Mouse (Mus musculus): ENCODE results near the gene Megf6. TPM values are rescaled to one million over a fixed set of nuclear protein-coding genes. Genes with fewer than 3 reads are reported as not detected.

Gene Megf6
- polyA plus RNA-seq, 1 experiment, result 19.0 TPM

DNA sequence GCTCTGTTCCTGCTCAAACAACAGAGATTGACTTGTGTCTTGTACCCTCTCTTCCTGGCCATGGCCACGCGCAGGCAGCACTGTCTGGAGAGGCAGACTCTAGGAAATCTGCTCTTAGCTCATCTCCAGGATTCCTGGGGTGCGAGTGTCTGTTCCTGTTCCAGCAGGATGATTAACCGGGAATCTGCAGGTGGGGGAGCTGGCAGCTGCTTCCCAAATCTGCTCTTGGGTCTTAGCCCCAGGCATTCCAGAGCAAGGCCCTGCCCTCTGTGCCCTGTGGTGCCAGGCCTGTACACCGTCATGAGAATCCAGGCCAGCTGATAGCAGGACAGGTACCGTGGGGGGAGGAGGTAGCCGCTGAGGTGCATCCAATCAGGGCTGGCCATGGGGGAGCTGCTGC, 34.0 kb downstream of the Megf6 start:
- Histone ChIP-seq H3K27ac (ENCODE audit: control insufficient read depth, insufficient read depth, low read length) (no peak overlapping the region), H3K4me3 (ENCODE audit: control insufficient read depth, insufficient read depth, low read length) (no peak overlapping the region), H3K27me3 (ENCODE audit: control insufficient read depth, insufficient read depth, low read length) (no peaks in the 10 kb centered on the region), H3K36me3 (ENCODE audit: control insufficient read depth, insufficient read depth, low read length) (no peaks in the 10 kb centered on the region), H3K4me1 (replicated peaks; ENCODE audit: control insufficient read depth, insufficient read depth, low read length) (no peaks in the 10 kb centered on the region)
- TF ChIP-seq CTCF (IDR thresholded peaks at IDR 0.05; ENCODE audit: borderline replicate concordance, control insufficient read depth, extremely low read depth, insufficient read depth, low read length, poor library complexity) (no peak), POLR2A (IDR thresholded peaks at IDR 0.05; ENCODE audit: control insufficient read depth, extremely low read depth, insufficient read depth, low read length, poor library complexity) (no peak)
- WGBS, result 90% methylated on average over 7 of the region's 7 CpGs
- DNase-seq, result no peak

GRCm38 (mm10) chr4:154205392-154205791, 34.9 kb downstream of the Megf6 start:
- WGBS, result 74% methylated on average over 5 of the region's 5 CpGs
- H3K36me3 ChIP-seq (ENCODE audit: control insufficient read depth, insufficient read depth, low read length), result no peaks in the 10 kb centered on the region
- no peak overlapping the region for H3K27ac ChIP-seq (ENCODE audit: control insufficient read depth, insufficient read depth, low read length)
- H3K4me3 ChIP-seq (ENCODE audit: control insufficient read depth, insufficient read depth, low read length), result no peak overlapping the region
- no peak for DNase-seq
- H3K27me3 ChIP-seq (ENCODE audit: control insufficient read depth, insufficient read depth, low read length), result no peaks in the 10 kb centered on the region
- no peaks in the 10 kb centered on the region for H3K4me1 ChIP-seq (replicated peaks; ENCODE audit: control insufficient read depth, insufficient read depth, low read length)
- TF ChIP-seq CTCF (IDR thresholded peaks at IDR 0.05; ENCODE audit: borderline replicate concordance, control insufficient read depth, extremely low read depth, insufficient read depth, low read length, poor library complexity) (no peak), POLR2A (IDR thresholded peaks at IDR 0.05; ENCODE audit: control insufficient read depth, extremely low read depth, insufficient read depth, low read length, poor library complexity) (no peak)

GRCm38 (mm10) chr4:154207261-154207660, 36.7 kb downstream of the Megf6 start:
- H3K4me3 ChIP-seq (ENCODE audit: control insufficient read depth, insufficient read depth, low read length), result no peak overlapping the region
- TF ChIP-seq POLR2A (IDR thresholded peaks at IDR 0.05; ENCODE audit: control insufficient read depth, extremely low read depth, insufficient read depth, low read length, poor library complexity) (no peak), CTCF (IDR thresholded peaks at IDR 0.05; ENCODE audit: borderline replicate concordance, control insufficient read depth, extremely low read depth, insufficient read depth, low read length, poor library complexity) (peak; percentile 48; the same call in 1 of the 2 replicates)
- no peak overlapping the region for H3K27ac ChIP-seq (ENCODE audit: control insufficient read depth, insufficient read depth, low read length)
- no peaks in the 10 kb centered on the region for H3K27me3 ChIP-seq (ENCODE audit: control insufficient read depth, insufficient read depth, low read length)
- WGBS, result 16% methylated on average over 5 of the region's 5 CpGs
- no peaks in the 10 kb centered on the region for H3K36me3 ChIP-seq (ENCODE audit: control insufficient read depth, insufficient read depth, low read length)
- peak; percentile 41 for DNase-seq
- no peaks in the 10 kb centered on the region for H3K4me1 ChIP-seq (replicated peaks; ENCODE audit: control insufficient read depth, insufficient read depth, low read length)

DNA sequence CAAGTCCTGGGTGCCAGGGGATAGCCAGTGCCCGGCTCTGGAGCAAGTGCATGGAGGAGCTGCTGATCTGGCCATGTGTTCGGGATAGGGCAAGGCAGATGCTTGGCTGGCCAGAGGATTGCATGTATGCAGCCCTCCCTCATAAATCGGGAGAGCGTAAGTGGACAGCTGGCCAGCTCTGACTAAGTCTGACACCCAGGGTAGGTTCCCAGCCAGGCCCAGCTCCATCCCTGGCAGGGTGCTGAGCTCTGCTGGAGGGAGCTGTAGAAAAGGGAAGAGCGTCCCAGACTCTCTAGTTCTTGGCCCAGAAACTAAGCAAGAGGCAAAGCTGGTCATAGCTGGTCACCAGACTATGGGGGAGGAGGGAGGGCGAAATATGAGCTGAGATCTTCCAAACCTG, 38.5 kb downstream of the Megf6 start:
- no peak for TF ChIP-seq CTCF (IDR thresholded peaks at IDR 0.05; ENCODE audit: borderline replicate concordance, control insufficient read depth, extremely low read depth, insufficient read depth, low read length, poor library complexity)
- TF ChIP-seq POLR2A (IDR thresholded peaks at IDR 0.05; ENCODE audit: control insufficient read depth, extremely low read depth, insufficient read depth, low read length, poor library complexity), result no peak
- Histone ChIP-seq H3K27ac (ENCODE audit: control insufficient read depth, insufficient read depth, low read length) (no peak overlapping the region), H3K27me3 (ENCODE audit: control insufficient read depth, insufficient read depth, low read length) (no peaks in the 10 kb centered on the region), H3K4me3 (ENCODE audit: control insufficient read depth, insufficient read depth, low read length) (no peak overlapping the region), H3K36me3 (ENCODE audit: control insufficient read depth, insufficient read depth, low read length) (no peaks in the 10 kb centered on the region), H3K4me1 (replicated peaks; ENCODE audit: control insufficient read depth, insufficient read depth, low read length) (no peaks in the 10 kb centered on the region)
- DNase-seq, result no peak
- 81% methylated on average over 6 of the region's 6 CpGs for WGBS

DNA sequence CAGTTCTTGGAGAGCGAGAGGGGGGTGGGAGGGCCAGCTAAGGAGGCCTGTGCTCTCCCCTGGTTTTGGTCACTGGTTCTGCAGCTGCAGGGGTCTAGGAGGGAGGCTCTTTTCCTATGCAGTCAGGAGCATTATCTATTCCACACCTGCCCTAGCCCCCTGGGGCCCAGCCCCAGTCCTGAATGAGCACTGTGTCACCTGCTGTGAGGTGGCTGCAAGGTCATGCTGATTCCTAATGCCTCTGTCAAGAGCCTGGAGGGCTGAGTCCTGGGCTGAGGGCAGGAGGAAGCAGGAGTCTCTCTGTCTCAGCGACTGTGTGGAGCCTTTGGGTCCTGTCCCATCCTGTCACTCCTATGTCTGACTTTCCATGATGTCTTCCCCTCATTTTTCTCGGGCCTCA, 39.3 kb downstream of the Megf6 start:
- H3K36me3 ChIP-seq (ENCODE audit: control insufficient read depth, insufficient read depth, low read length), result no peaks in the 10 kb centered on the region
- WGBS, result 38% methylated on average over 3 of the region's 3 CpGs
- H3K27me3 ChIP-seq (ENCODE audit: control insufficient read depth, insufficient read depth, low read length), result no peaks in the 10 kb centered on the region
- no peak overlapping the region for H3K27ac ChIP-seq (ENCODE audit: control insufficient read depth, insufficient read depth, low read length)
- DNase-seq, result no peak
- TF ChIP-seq CTCF (IDR thresholded peaks at IDR 0.05; ENCODE audit: borderline replicate concordance, control insufficient read depth, extremely low read depth, insufficient read depth, low read length, poor library complexity) (no peak), POLR2A (IDR thresholded peaks at IDR 0.05; ENCODE audit: control insufficient read depth, extremely low read depth, insufficient read depth, low read length, poor library complexity) (no peak)
- H3K4me3 ChIP-seq (ENCODE audit: control insufficient read depth, insufficient read depth, low read length), result no peak overlapping the region
- H3K4me1 ChIP-seq (replicated peaks; ENCODE audit: control insufficient read depth, insufficient read depth, low read length), result no peaks in the 10 kb centered on the region

DNA sequence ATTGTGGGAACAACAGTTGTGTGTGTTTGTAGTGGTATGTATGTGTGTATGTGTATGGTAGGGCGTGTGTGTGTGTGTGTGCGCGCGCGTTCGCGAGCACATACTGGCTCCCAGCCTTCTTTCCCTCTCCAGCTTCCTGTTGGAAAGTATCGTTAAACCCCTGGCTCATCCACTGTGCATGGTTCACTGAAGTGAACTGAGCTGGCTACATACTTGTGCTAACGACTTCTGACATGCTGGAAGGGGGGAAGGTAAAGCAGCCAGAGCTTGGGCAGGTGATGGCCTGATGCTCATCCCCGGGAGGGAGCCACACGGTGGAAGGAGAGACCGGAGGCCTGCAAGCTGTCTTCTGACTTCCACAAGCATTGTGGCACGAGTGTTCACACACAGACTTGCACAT, 40.9 kb downstream of the Megf6 start:
- Histone ChIP-seq H3K27ac (ENCODE audit: control insufficient read depth, insufficient read depth, low read length) (no peak overlapping the region), H3K36me3 (ENCODE audit: control insufficient read depth, insufficient read depth, low read length) (no peaks in the 10 kb centered on the region), H3K27me3 (ENCODE audit: control insufficient read depth, insufficient read depth, low read length) (no peaks in the 10 kb centered on the region), H3K4me3 (ENCODE audit: control insufficient read depth, insufficient read depth, low read length) (no peak overlapping the region), H3K4me1 (replicated peaks; ENCODE audit: control insufficient read depth, insufficient read depth, low read length) (no peaks in the 10 kb centered on the region)
- DNase-seq, result no peak
- TF ChIP-seq POLR2A (IDR thresholded peaks at IDR 0.05; ENCODE audit: control insufficient read depth, extremely low read depth, insufficient read depth, low read length, poor library complexity) (no peak), CTCF (IDR thresholded peaks at IDR 0.05; ENCODE audit: borderline replicate concordance, control insufficient read depth, extremely low read depth, insufficient read depth, low read length, poor library complexity) (no peak)
- 87% methylated on average over 13 of the region's 13 CpGs for WGBS

DNA sequence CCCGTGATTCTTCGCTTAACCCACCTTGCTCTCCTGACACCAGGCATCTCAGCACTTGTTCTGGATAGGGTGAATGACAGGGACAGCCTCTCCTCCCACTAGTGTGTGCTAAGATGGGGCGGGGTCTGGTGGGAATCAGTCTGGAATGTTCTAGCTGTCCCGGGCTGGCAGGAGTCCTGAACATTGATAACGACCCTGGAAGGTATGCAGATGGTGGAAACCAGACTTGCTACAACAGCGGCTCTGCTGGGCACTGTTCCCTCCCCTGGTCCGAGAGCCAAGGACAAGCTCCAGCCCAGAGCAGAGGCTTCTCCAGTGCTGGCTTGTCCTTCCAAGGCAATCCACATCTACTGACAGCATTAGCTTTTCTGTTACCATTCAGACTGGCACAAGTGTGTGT, 43.1 kb downstream of the Megf6 start:
- H3K36me3 ChIP-seq (ENCODE audit: control insufficient read depth, insufficient read depth, low read length), result no peaks in the 10 kb centered on the region
- no peak overlapping the region for H3K27ac ChIP-seq (ENCODE audit: control insufficient read depth, insufficient read depth, low read length)
- TF ChIP-seq POLR2A (IDR thresholded peaks at IDR 0.05; ENCODE audit: control insufficient read depth, extremely low read depth, insufficient read depth, low read length, poor library complexity), result no peak
- TF ChIP-seq CTCF (IDR thresholded peaks at IDR 0.05; ENCODE audit: borderline replicate concordance, control insufficient read depth, extremely low read depth, insufficient read depth, low read length, poor library complexity), result no peak
- H3K4me1 ChIP-seq (replicated peaks; ENCODE audit: control insufficient read depth, insufficient read depth, low read length), result no peaks in the 10 kb centered on the region
- H3K27me3 ChIP-seq (ENCODE audit: control insufficient read depth, insufficient read depth, low read length), result no peaks in the 10 kb centered on the region
- H3K4me3 ChIP-seq (ENCODE audit: control insufficient read depth, insufficient read depth, low read length), result no peak overlapping the region
- no peak for DNase-seq
- WGBS, result 84% methylated on average over 7 of the region's 7 CpGs
